Mouse (Mus musculus) C2C12 (cell line): ENCODE measurements around the gene Slc26a10. TPM values are rescaled to one million over a fixed set of nuclear protein-coding genes. Genes with fewer than 3 reads are reported as not detected.
"Not testable (repeated sequence)": the region's sequence is repeated elsewhere in the genome, so short reads cannot be mapped to it uniquely, and the experiment has no call there.

Source experiments
- H3K27me3 ChIP-seq: one replicate; pipeline ENCODE4 v1.6.1; 2011; ENCODE audit not compliant: control insufficient read depth, insufficient read depth, insufficient read length
- H3K36me3 ChIP-seq: one replicate; pipeline ENCODE4 v1.6.1; 2011; ENCODE audit not compliant: control insufficient read depth, insufficient read depth
- H3K4me3 ChIP-seq: one replicate; pipeline ENCODE4 v1.5.1; 2011; ENCODE audit warnings: mild to moderate bottlenecking, control low read depth; ENCODE audit not compliant: poor library complexity, insufficient read depth, severe bottlenecking
- H3K79me2 ChIP-seq: one replicate; pipeline ENCODE4 v1.6.1; 2011; ENCODE audit not compliant: control insufficient read depth, insufficient read depth
- H3K79me3 ChIP-seq: one replicate; pipeline ENCODE4 v1.6.1; 2011; ENCODE audit warnings: low read depth, control low read depth
- H3ac ChIP-seq: one replicate; pipeline ENCODE3; 2011; ENCODE audit warnings: low read depth; ENCODE audit not compliant: control insufficient read depth, insufficient read length
- CEBPB ChIP-seq: IDR thresholded peaks from one replicate; pipeline ENCODE4 v1.6.1; 2011; ENCODE audit warnings: low read depth, mild to moderate bottlenecking, control low read depth, moderate library complexity
- CTCF ChIP-seq: IDR thresholded peaks from one replicate; pipeline ENCODE4 v1.5.1; 2011; ENCODE audit not compliant: control insufficient read depth, insufficient read depth, insufficient read length
- FOSL1 ChIP-seq: IDR thresholded peaks from one replicate; pipeline ENCODE4 v1.8.0; 2011; ENCODE audit warnings: mild to moderate bottlenecking, low read length; ENCODE audit not compliant: poor library complexity, insufficient read depth, severe bottlenecking
- MAX ChIP-seq: IDR thresholded peaks from one replicate; pipeline ENCODE4 v1.6.1; 2011; ENCODE audit warnings: mild to moderate bottlenecking, control low read depth
- MYOD1 ChIP-seq: IDR thresholded peaks from one replicate; pipeline ENCODE4 v1.6.1; 2011; ENCODE audit warnings: low read depth; ENCODE audit not compliant: control insufficient read depth, insufficient read length
- MYOG ChIP-seq: IDR thresholded peaks from one replicate; pipeline ENCODE4 v1.6.1; 2011; ENCODE audit not compliant: control insufficient read depth, insufficient read length; ENCODE audit errors: extremely low read depth
- USF1 ChIP-seq: IDR thresholded peaks from one replicate; pipeline ENCODE4 v1.6.1; 2011; ENCODE audit warnings: low read depth, mild to moderate bottlenecking, control low read depth, moderate library complexity
- polyA plus RNA-seq: library from polyadenylated mRNA; unstranded; fragments of >200 nt; fragmentation: generic; extraction: Trizol; gene quantifications from one replicate; pipeline ENCODE4 v1.2.1, GENCODE M21; 2012; ENCODE audit warnings: missing spikeins

The Slc26a10 gene
- polyA plus RNA-seq, 1 experiment: 2.9 TPM

GRCm38 (mm10) chr10:127153323-127153722, 27.1 kb downstream of the Slc26a10 start:
- Histone ChIP-seq H3K36me3 (no peaks in the 10 kb centered on the region), H3K79me3 (no peaks in the 10 kb centered on the region), H3ac (no peak overlapping the region), H3K4me3 (no peak overlapping the region), H3K79me2 (no peaks in the 10 kb centered on the region), H3K27me3 (no peaks in the 10 kb centered on the region)
- TF ChIP-seq MYOG (no peak), CTCF (no peak), FOSL1 (no peak), CEBPB (no peak), MAX (no peak)

GRCm38 (mm10) chr10:127152556-127152955, 27.9 kb downstream of the Slc26a10 start:
- H3K79me3 ChIP-seq, H3ac ChIP-seq, H3K4me3 ChIP-seq, H3K36me3 ChIP-seq, H3K79me2 ChIP-seq, H3K27me3 ChIP-seq: not testable (repeated sequence)

- H3K79me3 ChIP-seq, H3ac ChIP-seq, H3K79me2 ChIP-seq, H3K27me3 ChIP-seq, H3K4me3 ChIP-seq, H3K36me3 ChIP-seq: not testable (repeated sequence)
Measured at GRCm38 (mm10) chr10:127151233-127151632, 29.2 kb downstream of the Slc26a10 start.

GRCm38 (mm10) chr10:127150471-127150872, 30.0 kb downstream of the Slc26a10 start:
- TF ChIP-seq USF1: no peak
- peak; percentile 31 for TF ChIP-seq MAX
- no peak for TF ChIP-seq CEBPB
- no peak for TF ChIP-seq MYOG
- TF ChIP-seq FOSL1: peak; percentile 54
- TF ChIP-seq CTCF: no peak
- TF ChIP-seq MYOD1: no peak
- Histone ChIP-seq H3K4me3 (no peak overlapping the region), H3K79me3 (no peaks in the 10 kb centered on the region), H3ac (peak overlapping the region; percentile 32), H3K79me2 (no peaks in the 10 kb centered on the region), H3K27me3 (no peaks in the 10 kb centered on the region), H3K36me3 (no peaks in the 10 kb centered on the region)

GRCm38 (mm10) chr10:127147135-127147534, 33.3 kb downstream of the Slc26a10 start:
- Histone ChIP-seq H3K4me3 (no peak overlapping the region), H3K27me3 (no peaks in the 10 kb centered on the region), H3ac (no peak overlapping the region), H3K79me3 (no peaks in the 10 kb centered on the region), H3K36me3 (no peaks in the 10 kb centered on the region), H3K79me2 (no peaks in the 10 kb centered on the region)
- no peak for TF ChIP-seq CTCF
- TF ChIP-seq MYOD1: no peak
- TF ChIP-seq MYOG: no peak
- no peak for TF ChIP-seq FOSL1
- no peak for TF ChIP-seq MAX
- TF ChIP-seq USF1: no peak
- no peak for TF ChIP-seq CEBPB

- H3K27me3 ChIP-seq: no peaks in the 10 kb centered on the region
- no peaks in the 10 kb centered on the region for H3K36me3 ChIP-seq
- H3K79me2 ChIP-seq: no peaks in the 10 kb centered on the region
- no peak overlapping the region for H3K4me3 ChIP-seq
- no peak for TF ChIP-seq CEBPB
- no peak for TF ChIP-seq MYOG
- no peak for TF ChIP-seq MAX
- no peak for TF ChIP-seq CTCF
- TF ChIP-seq FOSL1: no peak
- no peak for TF ChIP-seq MYOD1
- TF ChIP-seq USF1: no peak
- no peaks in the 10 kb centered on the region for H3K79me3 ChIP-seq
- no peak overlapping the region for H3ac ChIP-seq
Measured at GRCm38 (mm10) chr10:127145303-127145702, 35.1 kb downstream of the Slc26a10 start.

- H3K79me2 ChIP-seq: no peaks in the 10 kb centered on the region
- no peaks in the 10 kb centered on the region for H3K36me3 ChIP-seq
- H3ac ChIP-seq: no peak overlapping the region
- no peak overlapping the region for H3K4me3 ChIP-seq
- H3K79me3 ChIP-seq: no peaks in the 10 kb centered on the region
- no peak for TF ChIP-seq MYOD1
- TF ChIP-seq MYOG: no peak
- TF ChIP-seq MAX: no peak
- H3K27me3 ChIP-seq: no peaks in the 10 kb centered on the region
Measured at GRCm38 (mm10) chr10:127144536-127144935, 35.9 kb downstream of the Slc26a10 start.
